Mouse (Mus musculus) limb, embryonic 15.5 days (tissue): ENCODE results near the gene Stab2. TPM values are rescaled to one million over a fixed set of nuclear protein-coding genes. Genes with fewer than 3 reads are reported as not detected.

Experiments
- ATAC-seq: fragments of 200-750 bp; cut with Nextera tagmentation; 2 replicates; pipeline ENCODE4 v1.8.0; 2017; ENCODE audit warnings: low read depth, moderate TSS enrichment; ENCODE audit not compliant: insufficient number of reproducible peaks, low FRiP score, low TSS enrichment
- H3K27ac ChIP-seq: fragments of 300-500 bp; sonication (generic); 2 replicates; pipeline ENCODE4 v1.5.1; 2015; ENCODE audit warnings: moderate library complexity, mild to moderate bottlenecking, inconsistent platforms
- H3K27me3 ChIP-seq: fragments of 300-500 bp; sonication (generic); 2 replicates; pipeline ENCODE4 v1.6.1; 2015; ENCODE audit warnings: inconsistent platforms
- H3K36me3 ChIP-seq: fragments of 300-500 bp; sonication (generic); 2 replicates; pipeline ENCODE4 v1.6.1; 2015; ENCODE audit warnings: inconsistent platforms
- H3K4me1 ChIP-seq: fragments of 300-500 bp; sonication (generic); 2 replicates; pipeline ENCODE4 v1.6.1; 2015; ENCODE audit warnings: inconsistent platforms
- H3K4me2 ChIP-seq: fragments of 300-500 bp; sonication (generic); 2 replicates; pipeline ENCODE4 v1.6.1; 2015; ENCODE audit warnings: mild to moderate bottlenecking, inconsistent platforms
- H3K4me3 ChIP-seq: fragments of 300-500 bp; sonication (generic); 2 replicates; pipeline ENCODE4 v1.5.1; 2015; ENCODE audit warnings: mild to moderate bottlenecking, inconsistent platforms
- H3K9ac ChIP-seq: fragments of 300-500 bp; sonication (generic); 2 replicates; pipeline ENCODE4 v1.6.1; 2015; ENCODE audit warnings: inconsistent platforms
- H3K9me3 ChIP-seq: fragments of 300-500 bp; sonication (generic); 2 replicates; pipeline ENCODE4 v1.6.1; 2016; ENCODE audit warnings: inconsistent platforms
- WGBS: fragments of 180-500 bp; shearing (Covaris S2); methylation state at CpG from one replicate; pipeline ENCODE4 v1.1.7; 2015; 5-methylcytosine and 5-hydroxymethylcytosine counted together
- polyA plus RNA-seq: library from polyadenylated mRNA; unstranded; fragments of >200 nt; fragmentation: Nextera tagmentation; extraction: Ambion mirVana; gene quantifications from 2 replicates; pipeline ENCODE4 v1.2.1, GENCODE M21; 2015

Gene Stab2
- polyA plus RNA-seq, 1 experiment from 2014 or later = 0.23 TPM

- no peak overlapping the region for H3K27ac ChIP-seq
- ATAC-seq = no peak
- H3K9me3 ChIP-seq = no peaks in the 10 kb centered on the region
- peaks cover 20% of the 10 kb centered on the region for H3K27me3 ChIP-seq
- no peak overlapping the region for H3K4me3 ChIP-seq
- no peak overlapping the region for H3K4me2 ChIP-seq
- no peak overlapping the region for H3K9ac ChIP-seq
- no peaks in the 10 kb centered on the region for H3K36me3 ChIP-seq
- no peaks in the 10 kb centered on the region for H3K4me1 ChIP-seq
- WGBS = 69% methylated on average over 9 of the region's 9 CpGs
These were observed 160.8 kb downstream of the Stab2 start for GRCm38 (mm10) chr10:86846926-86847467.

GRCm38 (mm10) chr10:86842659-86843058 lies 165.2 kb downstream of the Stab2 start:
- Histone ChIP-seq H3K27ac (no peak overlapping the region), H3K4me1 (no peaks in the 10 kb centered on the region), H3K9ac (no peak overlapping the region), H3K9me3 (no peaks in the 10 kb centered on the region), H3K27me3 (peaks cover 6% of the 10 kb centered on the region; the same call in 1 of the 2 replicates), H3K4me2 (no peak overlapping the region), H3K36me3 (no peaks in the 10 kb centered on the region), H3K4me3 (no peak overlapping the region)
- no peak for ATAC-seq
- WGBS = 56% methylated on average over 5 of the region's 5 CpGs

GRCm38 (mm10) chr10:86838827-86839226 lies 169.0 kb downstream of the Stab2 start:
- WGBS = 90% methylated on average over 6 of the region's 6 CpGs
- no peak for ATAC-seq
- no peak overlapping the region for H3K9ac ChIP-seq
- no peak overlapping the region for H3K27ac ChIP-seq
- no peaks in the 10 kb centered on the region for H3K9me3 ChIP-seq
- H3K27me3 ChIP-seq = no peaks in the 10 kb centered on the region
- peaks cover 13% of the 10 kb centered on the region for H3K36me3 ChIP-seq
- no peak overlapping the region for H3K4me3 ChIP-seq
- H3K4me2 ChIP-seq = no peak overlapping the region
- no peaks in the 10 kb centered on the region for H3K4me1 ChIP-seq

GRCm38 (mm10) chr10:86836784-86837183 lies 171.0 kb downstream of the Stab2 start:
- 61% methylated on average over 4 of the region's 4 CpGs for WGBS
- H3K4me1 ChIP-seq = no peaks in the 10 kb centered on the region
- H3K27me3 ChIP-seq = no peaks in the 10 kb centered on the region
- H3K27ac ChIP-seq = no peak overlapping the region
- H3K36me3 ChIP-seq = peaks cover 16% of the 10 kb centered on the region
- no peak for ATAC-seq
- H3K4me3 ChIP-seq = no peak overlapping the region
- H3K9me3 ChIP-seq = no peaks in the 10 kb centered on the region
- H3K9ac ChIP-seq = no peak overlapping the region
- H3K4me2 ChIP-seq = no peak overlapping the region

- no peak overlapping the region for H3K4me3 ChIP-seq
- H3K27ac ChIP-seq = no peak overlapping the region
- H3K4me2 ChIP-seq = no peak overlapping the region
- H3K36me3 ChIP-seq = peaks cover 7% of the 10 kb centered on the region
- peaks cover 9% of the 10 kb centered on the region for H3K4me1 ChIP-seq
- no peak for ATAC-seq
- H3K9me3 ChIP-seq = no peaks in the 10 kb centered on the region
- H3K27me3 ChIP-seq = no peaks in the 10 kb centered on the region
- 93% methylated on average over 2 of the region's 2 CpGs for WGBS
- H3K9ac ChIP-seq = no peak overlapping the region
These were observed 178.3 kb downstream of the Stab2 start for GRCm38 (mm10) chr10:86829515-86829914.

- Histone ChIP-seq H3K4me3 (no peak overlapping the region), H3K9me3 (no peaks in the 10 kb centered on the region), H3K9ac (no peak overlapping the region), H3K36me3 (0 out of 2 replicates have a peak, but pooled peaks cover 3% of the 10 kb centered on the region), H3K4me1 (peaks cover 9% of the 10 kb centered on the region), H3K27me3 (no peaks in the 10 kb centered on the region), H3K4me2 (no peak overlapping the region), H3K27ac (no peak overlapping the region)
- 86% methylated on average over 15 of the region's 15 CpGs for WGBS
- ATAC-seq = no peak
These were observed 179.3 kb downstream of the Stab2 start for GRCm38 (mm10) chr10:86828221-86829135.

GRCm38 (mm10) chr10:86826929-86827328 lies 180.9 kb downstream of the Stab2 start:
- H3K4me3 ChIP-seq = no peak overlapping the region
- no peak for ATAC-seq
- 0 out of 2 replicates have a peak, but pooled peaks cover under 1% of the 10 kb centered on the region for H3K36me3 ChIP-seq
- no peak overlapping the region for H3K9ac ChIP-seq
- H3K27me3 ChIP-seq = no peaks in the 10 kb centered on the region
- 51% methylated on average over 3 of the region's 3 CpGs for WGBS
- H3K4me2 ChIP-seq = no peak overlapping the region
- peaks cover 9% of the 10 kb centered on the region for H3K4me1 ChIP-seq
- no peak overlapping the region for H3K27ac ChIP-seq
- no peaks in the 10 kb centered on the region for H3K9me3 ChIP-seq

- no peak overlapping the region for H3K9ac ChIP-seq
- 84% methylated on average over 10 of the region's 10 CpGs for WGBS
- H3K9me3 ChIP-seq = no peaks in the 10 kb centered on the region
- no peak overlapping the region for H3K27ac ChIP-seq
- H3K36me3 ChIP-seq = no peaks in the 10 kb centered on the region
- H3K27me3 ChIP-seq = no peaks in the 10 kb centered on the region
- no peak for ATAC-seq
- H3K4me1 ChIP-seq = peaks cover 9% of the 10 kb centered on the region
- H3K4me3 ChIP-seq = no peak overlapping the region
- no peak overlapping the region for H3K4me2 ChIP-seq
These were observed 181.8 kb downstream of the Stab2 start for GRCm38 (mm10) chr10:86825871-86826522.

GRCm38 (mm10) chr10:86824871-86825270 lies 183.0 kb downstream of the Stab2 start:
- Histone ChIP-seq H3K27me3 (no peaks in the 10 kb centered on the region), H3K4me2 (no peak overlapping the region), H3K4me3 (no peak overlapping the region), H3K36me3 (no peaks in the 10 kb centered on the region; the same call in 1 of the 2 replicates), H3K9ac (no peak overlapping the region), H3K4me1 (peaks cover 13% of the 10 kb centered on the region), H3K9me3 (no peaks in the 10 kb centered on the region), H3K27ac (no peak overlapping the region)
- 51% methylated on average over 14 of the region's 14 CpGs for WGBS
- no peak for ATAC-seq

GRCm38 (mm10) chr10:86824093-86824492 lies 183.7 kb downstream of the Stab2 start:
- Histone ChIP-seq H3K4me3 (no peak overlapping the region), H3K4me2 (no peak overlapping the region), H3K4me1 (peaks cover 20% of the 10 kb centered on the region), H3K27ac (no peak overlapping the region), H3K27me3 (no peaks in the 10 kb centered on the region), H3K9ac (no peak overlapping the region), H3K36me3 (no peaks in the 10 kb centered on the region; the same call in 1 of the 2 replicates), H3K9me3 (no peaks in the 10 kb centered on the region)
- no peak for ATAC-seq
- 86% methylated on average over 6 of the region's 6 CpGs for WGBS

- H3K4me2 ChIP-seq = no peak overlapping the region
- H3K9me3 ChIP-seq = no peaks in the 10 kb centered on the region
- H3K9ac ChIP-seq = no peak overlapping the region
- H3K36me3 ChIP-seq = no peaks in the 10 kb centered on the region; the same call in 1 of the 2 replicates
- H3K27me3 ChIP-seq = no peaks in the 10 kb centered on the region
- H3K4me3 ChIP-seq = no peak overlapping the region
- peaks cover 17% of the 10 kb centered on the region for H3K4me1 ChIP-seq
- H3K27ac ChIP-seq = no peak overlapping the region
- WGBS = 87% methylated on average over 7 of the region's 7 CpGs
- ATAC-seq = no peak
These were observed 186.8 kb downstream of the Stab2 start for GRCm38 (mm10) chr10:86821014-86821413.
